Mouse (Mus musculus) lung, embryonic 15.5 days (tissue): ENCODE measurements around the gene Tas1r1. TPM values are rescaled to one million over a fixed set of nuclear protein-coding genes. Genes with fewer than 3 reads are reported as not detected.

Experiments used
- ATAC-seq: fragments of 200-750 bp; cut with Nextera tagmentation; 2 replicates; pipeline ENCODE4 v1.8.0; 2017; ENCODE audit warnings: moderate number of reproducible peaks, borderline replicate concordance; ENCODE audit not compliant: low FRiP score, low TSS enrichment; ENCODE audit errors: extremely low read depth
- H3K27ac ChIP-seq: fragments of 300-500 bp; sonication (generic); 2 replicates; pipeline ENCODE4 v1.5.1; 2015; ENCODE audit warnings: moderate library complexity, mild to moderate bottlenecking, inconsistent platforms
- H3K27me3 ChIP-seq: fragments of 300-500 bp; sonication (generic); 2 replicates; pipeline ENCODE4 v1.6.1; 2015; ENCODE audit warnings: inconsistent platforms
- H3K36me3 ChIP-seq: fragments of 300-500 bp; sonication (generic); 2 replicates; pipeline ENCODE4 v1.6.1; 2015; ENCODE audit warnings: inconsistent platforms
- H3K4me1 ChIP-seq: fragments of 300-500 bp; sonication (generic); 2 replicates; pipeline ENCODE4 v1.6.1; 2015; ENCODE audit warnings: inconsistent platforms
- H3K4me2 ChIP-seq: fragments of 300-500 bp; sonication (generic); 2 replicates; pipeline ENCODE4 v1.6.1; 2015; ENCODE audit warnings: inconsistent platforms, mild to moderate bottlenecking, moderate library complexity
- H3K4me3 ChIP-seq: fragments of 300-500 bp; sonication (generic); 2 replicates; pipeline ENCODE4 v1.5.1; 2015; ENCODE audit warnings: mild to moderate bottlenecking, inconsistent platforms
- H3K9ac ChIP-seq: fragments of 300-500 bp; sonication (generic); 2 replicates; pipeline ENCODE4 v1.6.1; 2015; ENCODE audit warnings: inconsistent platforms
- H3K9me3 ChIP-seq: fragments of 300-500 bp; sonication (generic); 2 replicates; pipeline ENCODE4 v1.6.1; 2016; ENCODE audit warnings: inconsistent platforms
- WGBS: fragments of 180-500 bp; shearing (Covaris S2); methylation state at CpG from one replicate; pipeline ENCODE4 v1.1.7; 2015; 5-methylcytosine and 5-hydroxymethylcytosine counted together
- polyA plus RNA-seq: library from polyadenylated mRNA; unstranded; fragments of >200 nt; fragmentation: Nextera tagmentation; extraction: Ambion mirVana; gene quantifications from 2 replicates; pipeline ENCODE4 v1.2.1, GENCODE M21; 2015

The Tas1r1 gene
- polyA plus RNA-seq, 1 experiment from 2014 or later = 0.40 TPM

DNA sequence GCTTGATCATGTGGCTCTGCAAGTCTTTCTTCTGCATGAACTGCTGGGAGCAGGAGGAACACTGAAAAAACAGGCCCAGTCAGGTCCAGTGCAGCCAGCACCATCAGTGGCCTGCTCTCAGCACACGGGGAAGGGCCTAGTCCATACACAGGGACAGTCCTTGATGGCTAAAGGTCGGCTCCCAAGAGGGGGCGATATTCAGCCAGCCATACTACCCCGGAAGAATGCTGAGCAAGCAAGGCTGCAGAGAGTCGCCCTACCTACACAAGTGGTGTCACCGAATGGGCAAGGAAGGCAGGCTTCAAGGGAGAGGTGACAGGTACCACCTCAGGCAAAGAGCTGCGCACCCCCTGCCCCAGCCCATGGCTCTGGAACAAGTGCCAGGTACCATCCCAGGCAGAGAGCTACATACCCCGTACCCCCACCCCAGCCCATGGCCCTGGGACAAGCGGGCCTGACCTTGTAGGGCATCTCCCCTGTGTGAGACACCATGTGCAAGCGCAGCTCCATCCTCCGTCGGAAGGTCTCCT is 16.7 kb downstream of the Tas1r1 start:
- Histone ChIP-seq H3K9ac (no peak overlapping the region), H3K27me3 (no peaks in the 10 kb centered on the region), H3K4me2 (no peak overlapping the region), H3K27ac (peak overlapping the region; percentile 24; the same call in 1 of the 2 replicates), H3K4me1 (peaks cover 30% of the 10 kb centered on the region), H3K36me3 (peaks cover 61% of the 10 kb centered on the region), H3K9me3 (no peaks in the 10 kb centered on the region), H3K4me3 (no peak overlapping the region)
- no peak for ATAC-seq
- WGBS = 71% methylated on average over 12 of the region's 12 CpGs

DNA sequence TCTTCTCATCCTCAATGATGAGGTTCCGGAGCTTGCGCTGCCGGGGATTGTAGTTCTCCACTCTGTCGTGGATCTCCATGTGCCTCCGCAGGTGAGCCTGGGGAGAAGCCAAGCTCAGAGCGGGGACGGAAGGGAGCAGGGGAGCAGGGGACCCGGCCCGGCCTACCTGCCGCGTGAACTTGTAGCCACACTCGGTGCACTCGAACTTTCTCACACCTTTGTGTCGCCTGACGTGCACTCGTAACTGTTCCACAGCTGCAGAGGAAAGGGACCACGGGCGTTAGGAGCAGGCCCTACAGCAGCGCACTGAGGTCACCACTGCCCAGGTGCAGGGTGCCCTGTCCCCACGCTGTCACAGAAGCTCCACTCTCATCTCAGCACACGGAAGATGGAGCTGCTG is 18.3 kb downstream of the Tas1r1 start:
- H3K36me3 ChIP-seq = peaks cover 77% of the 10 kb centered on the region
- no peaks in the 10 kb centered on the region for H3K9me3 ChIP-seq

GRCm38 (mm10) chr4:152019073-152019472 is 19.3 kb downstream of the Tas1r1 start:
- peaks cover 83% of the 10 kb centered on the region for H3K36me3 ChIP-seq
- H3K9ac ChIP-seq = no peak overlapping the region
- peaks cover 5% of the 10 kb centered on the region; the same call in 1 of the 2 replicates for H3K4me1 ChIP-seq
- H3K4me2 ChIP-seq = no peak overlapping the region
- 76% methylated on average over 6 of the region's 6 CpGs for WGBS
- H3K9me3 ChIP-seq = no peaks in the 10 kb centered on the region
- no peaks in the 10 kb centered on the region for H3K27me3 ChIP-seq
- no peak overlapping the region for H3K27ac ChIP-seq
- no peak overlapping the region for H3K4me3 ChIP-seq
- no peak for ATAC-seq

More for the DNA sequence above, 18.3 kb downstream of the Tas1r1 start:
- no peak overlapping the region for H3K9ac ChIP-seq
- no peak overlapping the region for H3K4me2 ChIP-seq
- WGBS = 91% methylated on average over 21 of the region's 21 CpGs
- H3K4me3 ChIP-seq = no peak overlapping the region
- no peak overlapping the region for H3K27ac ChIP-seq
- H3K27me3 ChIP-seq = no peaks in the 10 kb centered on the region
- ATAC-seq = no peak
- peaks cover 14% of the 10 kb centered on the region for H3K4me1 ChIP-seq

- Histone ChIP-seq H3K36me3 (peaks cover 46% of the 10 kb centered on the region), H3K27me3 (no peaks in the 10 kb centered on the region), H3K4me1 (peaks cover 32% of the 10 kb centered on the region), H3K9ac (no peak overlapping the region), H3K27ac (no peak overlapping the region), H3K9me3 (no peaks in the 10 kb centered on the region), H3K4me3 (no peak overlapping the region), H3K4me2 (no peak overlapping the region)
- no peak for ATAC-seq
- WGBS = 82% methylated on average over 12 of the region's 12 CpGs
These were observed 25.1 kb downstream of the Tas1r1 start for GRCm38 (mm10) chr4:152013036-152013813.

DNA sequence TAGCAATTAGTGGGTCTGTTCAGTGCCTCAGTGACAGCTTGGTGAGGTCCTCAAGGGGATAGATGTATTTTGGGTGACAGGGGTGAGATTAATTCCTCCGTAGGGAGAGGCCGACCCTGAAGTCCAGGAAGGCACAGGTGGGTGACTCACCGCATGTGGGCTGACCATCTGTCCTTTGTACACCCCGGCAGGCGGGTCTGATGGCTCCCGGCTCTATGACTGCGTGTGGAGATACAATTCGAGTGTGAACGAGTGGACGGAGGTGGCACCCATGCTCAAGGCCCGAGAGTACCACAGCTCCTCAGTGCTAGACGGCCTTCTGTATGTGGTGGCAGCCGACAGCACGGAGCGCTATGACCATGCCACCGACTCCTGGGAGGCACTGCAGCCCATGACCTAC is 26.3 kb downstream of the Tas1r1 start:
- Histone ChIP-seq H3K4me2 (no peak overlapping the region), H3K27me3 (no peaks in the 10 kb centered on the region), H3K36me3 (peaks cover 40% of the 10 kb centered on the region), H3K9ac (no peak overlapping the region), H3K27ac (no peak overlapping the region), H3K4me1 (peaks cover 43% of the 10 kb centered on the region), H3K9me3 (no peaks in the 10 kb centered on the region), H3K4me3 (no peak overlapping the region)
- ATAC-seq = no peak
- WGBS = 93% methylated on average over 16 of the region's 16 CpGs

- WGBS = 57% methylated on average over 8 of the region's 8 CpGs
- H3K9me3 ChIP-seq = no peaks in the 10 kb centered on the region
- H3K27me3 ChIP-seq = no peaks in the 10 kb centered on the region
- peak overlapping the region; percentile 54; the same call in 1 of the 2 replicates for H3K9ac ChIP-seq
- peaks cover 51% of the 10 kb centered on the region for H3K4me1 ChIP-seq
- peak overlapping the region; percentile 61 for H3K4me3 ChIP-seq
- ATAC-seq = no peak
- H3K27ac ChIP-seq = peak overlapping the region; percentile 95
- H3K4me2 ChIP-seq = peak overlapping the region; percentile 99
- peaks cover 36% of the 10 kb centered on the region for H3K36me3 ChIP-seq
These were observed 27.1 kb downstream of the Tas1r1 start for GRCm38 (mm10) chr4:152011171-152011760.

DNA sequence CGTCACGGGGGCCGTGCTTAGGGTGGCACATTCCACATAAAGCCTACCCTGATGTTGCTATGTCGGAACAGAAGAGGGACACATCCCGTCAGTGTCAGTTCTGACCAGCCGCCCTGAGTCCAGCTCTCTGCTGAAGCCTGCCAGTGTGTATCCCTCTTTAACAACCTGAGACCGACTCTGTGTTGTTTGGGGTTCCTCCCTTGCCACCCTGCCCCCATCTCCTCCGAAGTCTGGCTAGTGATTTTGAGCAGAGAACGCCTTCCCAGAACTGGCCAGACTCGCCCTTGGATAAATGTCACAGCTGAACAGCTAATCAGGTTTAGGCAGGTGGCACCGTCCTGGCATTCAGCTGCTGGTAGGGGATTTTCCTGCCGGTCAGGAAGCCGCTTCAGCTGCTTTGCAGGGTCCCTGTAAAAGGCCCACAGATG is 27.6 kb downstream of the Tas1r1 start:
- peaks cover 31% of the 10 kb centered on the region for H3K36me3 ChIP-seq
- peak overlapping the region; percentile 61 for H3K4me3 ChIP-seq
- 9% methylated on average over 13 of the region's 13 CpGs for WGBS
- no peaks in the 10 kb centered on the region for H3K27me3 ChIP-seq
- no peak for ATAC-seq
- peak overlapping the region; percentile 54 for H3K9ac ChIP-seq
- no peaks in the 10 kb centered on the region for H3K9me3 ChIP-seq
- H3K4me2 ChIP-seq = peak overlapping the region; percentile 99
- peak overlapping the region; percentile 95 for H3K27ac ChIP-seq
- peaks cover 51% of the 10 kb centered on the region for H3K4me1 ChIP-seq

GRCm38 (mm10) chr4:152010091-152010706 is 28.2 kb downstream of the Tas1r1 start:
- Histone ChIP-seq H3K4me1 (peaks cover 51% of the 10 kb centered on the region), H3K27me3 (no peaks in the 10 kb centered on the region), H3K4me3 (peak overlapping the region; percentile 61), H3K4me2 (peak overlapping the region; percentile 99), H3K36me3 (peaks cover 26% of the 10 kb centered on the region), H3K27ac (peak overlapping the region; percentile 95), H3K9me3 (no peaks in the 10 kb centered on the region), H3K9ac (peak overlapping the region; percentile 54)
- WGBS = under 1% methylated on average over 10 of the region's 10 CpGs
- peak; percentile 17; the same call in 1 of the 2 replicates for ATAC-seq

DNA sequence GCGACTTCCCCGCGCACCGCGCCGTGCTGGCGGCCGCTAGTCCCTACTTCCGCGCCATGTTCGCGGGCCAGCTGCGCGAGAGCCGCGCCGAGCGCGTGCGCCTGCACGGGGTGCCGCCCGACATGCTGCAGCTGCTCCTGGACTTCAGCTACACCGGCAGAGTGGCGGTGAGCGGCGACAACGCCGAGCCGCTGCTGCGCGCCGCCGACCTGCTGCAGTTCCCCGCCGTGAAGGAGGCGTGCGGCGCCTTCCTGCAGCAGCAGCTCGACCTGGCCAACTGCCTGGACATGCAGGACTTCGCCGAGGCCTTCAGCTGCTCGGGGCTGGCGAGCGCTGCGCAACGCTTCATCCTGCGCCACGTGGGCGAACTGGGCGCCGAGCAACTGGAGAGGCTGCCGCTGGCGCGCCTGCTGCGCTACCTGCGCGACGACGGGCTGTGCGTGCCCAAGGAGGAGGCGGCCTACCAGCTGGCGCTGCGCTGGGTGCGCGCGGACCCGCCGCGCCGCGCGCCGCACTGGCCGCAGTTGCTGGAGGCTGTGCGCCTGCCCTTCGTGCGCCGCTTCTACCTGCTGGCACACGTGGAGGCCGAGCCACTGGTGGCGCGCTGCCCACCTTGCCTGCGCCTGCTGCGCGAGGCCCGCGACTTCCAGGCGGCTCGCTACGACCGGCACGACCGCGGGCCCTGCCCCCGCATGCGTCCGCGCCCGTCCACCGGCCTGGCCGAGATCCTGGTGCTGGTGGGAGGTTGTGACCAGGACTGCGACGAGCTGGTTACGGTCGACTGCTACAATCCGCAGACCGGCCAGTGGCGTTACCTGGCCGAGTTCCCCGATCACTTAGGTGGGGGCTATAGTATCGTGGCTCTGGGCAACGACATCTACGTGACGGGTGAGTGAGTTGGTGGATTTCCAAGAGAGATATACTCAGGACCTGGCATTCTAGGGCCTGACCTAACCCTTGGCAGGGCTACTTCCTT is 29.0 kb downstream of the Tas1r1 start:
- Histone ChIP-seq H3K27me3 (no peaks in the 10 kb centered on the region), H3K4me3 (peak overlapping the region; percentile 61), H3K27ac (peak overlapping the region; percentile 95), H3K36me3 (peaks cover 18% of the 10 kb centered on the region), H3K9ac (peak overlapping the region; percentile 54), H3K9me3 (no peaks in the 10 kb centered on the region), H3K4me1 (peaks cover 51% of the 10 kb centered on the region), H3K4me2 (peak overlapping the region; percentile 99)
- WGBS = 1% methylated on average over 111 of the region's 115 CpGs
- peak; percentile 82 for ATAC-seq

- Histone ChIP-seq H3K9me3 (no peaks in the 10 kb centered on the region), H3K27me3 (no peaks in the 10 kb centered on the region), H3K27ac (peak within 1 kb of the TSS; percentile 95), H3K4me2 (peak within 1 kb of the TSS; percentile 99), H3K36me3 (peaks cover 12% of the 10 kb centered on the region; the same call in 1 of the 2 replicates), H3K4me1 (peaks cover 51% of the 10 kb centered on the region), H3K9ac (peak within 1 kb of the TSS; percentile 54), H3K4me3 (peak within 1 kb of the TSS; percentile 61)
- WGBS = under 1% methylated on average over 45 of the region's 45 CpGs
- peak; percentile 92 for ATAC-seq
These were observed 29.7 kb downstream of the Tas1r1 start, which contains the start of gene Klhl21 for GRCm38 (mm10) chr4:152008622-152009075. Gene Klhl21 (plus strand): TSS chr4:152008803.

DNA sequence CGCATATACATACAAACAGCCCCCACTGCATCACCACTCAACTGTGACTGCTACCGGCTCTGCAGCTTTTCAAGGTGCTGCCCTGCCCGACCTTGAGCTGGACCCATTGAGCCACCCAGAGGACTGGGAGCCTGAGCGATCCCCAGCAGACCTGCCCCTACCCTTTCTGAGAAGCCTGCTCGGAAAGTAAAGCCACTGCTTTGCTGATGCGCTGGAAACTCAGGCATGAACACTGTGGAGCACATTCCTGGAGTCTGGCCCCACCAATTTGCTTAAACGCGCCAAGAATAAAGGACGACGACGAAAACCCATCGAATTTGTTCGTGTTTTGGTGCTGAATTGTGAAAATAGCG is 30.2 kb downstream of the Tas1r1 start:
- Histone ChIP-seq H3K27me3 (no peaks in the 10 kb centered on the region), H3K4me1 (peaks cover 51% of the 10 kb centered on the region), H3K9me3 (no peaks in the 10 kb centered on the region), H3K4me3 (peak overlapping the region; percentile 61), H3K9ac (peak overlapping the region; percentile 54), H3K36me3 (peaks cover 11% of the 10 kb centered on the region; the same call in 1 of the 2 replicates), H3K4me2 (peak overlapping the region; percentile 99), H3K27ac (peak overlapping the region; percentile 95)
- no peak for ATAC-seq
- 2% methylated on average over 14 of the region's 14 CpGs for WGBS
